Mouse (Mus musculus) G1E (cell line): ENCODE measurements at regions not wholly inside any gene's neighbourhood (a gene's known extent, or its start where the extent isn't known, plus 50 kb on each side); places are given as distances from the start of the nearest gene placed in this dataset.

Source experiments
- ATAC-seq: 2 replicates; pipeline ENCODE4 v1.8.0; 2016; ENCODE audit warnings: mild to moderate bottlenecking; ENCODE audit not compliant: insufficient number of reproducible peaks, poor library complexity, low FRiP score, severe bottlenecking; ENCODE audit errors: extremely low read depth
- DNase-seq: peaks from one replicate; pipeline ENCODE4 v3.0.0; 2012; ENCODE audit warnings: low spot score
- H3K27me3 ChIP-seq: 2 replicates; pipeline ENCODE4 v1.6.1; 2012; ENCODE audit warnings: mild to moderate bottlenecking, low read length, inconsistent platforms; ENCODE audit not compliant: insufficient read depth
- H3K36me3 ChIP-seq: replicated peaks from 2 replicates; pipeline ENCODE3; 2012; ENCODE audit warnings: mild to moderate bottlenecking, inconsistent platforms
- H3K4me1 ChIP-seq: 2 replicates; pipeline ENCODE4 v1.6.1; 2012; ENCODE audit warnings: low read depth, low read length, inconsistent platforms, mixed read lengths; ENCODE audit not compliant: insufficient read depth
- H3K4me3 ChIP-seq: 2 replicates; pipeline ENCODE4 v1.5.1; 2012; ENCODE audit warnings: low read depth, mild to moderate bottlenecking, inconsistent platforms, low read length, moderate library complexity, mixed read lengths
- H3K9me3 ChIP-seq: replicated peaks from 2 replicates; pipeline ENCODE4 v1.6.1; 2012; ENCODE audit warnings: inconsistent platforms
- CTCF ChIP-seq: IDR thresholded peaks from 2 replicates; pipeline ENCODE4 v1.5.1; 2012; ENCODE audit warnings: low read depth, low read length, inconsistent platforms, mixed read lengths
- GATA1 ChIP-seq: IDR thresholded peaks from 2 replicates; pipeline ENCODE4 v1.6.1; 2012; ENCODE audit warnings: borderline replicate concordance, low read length, inconsistent platforms, mixed read lengths
- GATA2 ChIP-seq: IDR thresholded peaks from 2 replicates; pipeline ENCODE4 v1.6.1; 2012; ENCODE audit warnings: low read depth, low read length, inconsistent platforms, borderline replicate concordance
- POLR2AphosphoS5 ChIP-seq: IDR thresholded peaks from 2 replicates; pipeline ENCODE4 v1.6.1; 2012; ENCODE audit warnings: low read depth, low read length, inconsistent platforms; ENCODE audit not compliant: insufficient replicate concordance
- TAL1 ChIP-seq: conservative IDR thresholded peaks from 2 replicates; pipeline ENCODE4 v1.6.1; 2012; ENCODE audit warnings: low read depth, low read length, inconsistent platforms, mixed read lengths

- ATAC-seq, result no peak
- Histone ChIP-seq H3K4me1 (no peaks in the 10 kb centered on the region), H3K4me3 (no peak overlapping the region), H3K9me3 (peaks cover 79% of the 10 kb centered on the region), H3K27me3 (no peaks in the 10 kb centered on the region), H3K36me3 (no peaks in the 10 kb centered on the region)
- DNase-seq, result no peak
- TF ChIP-seq POLR2AphosphoS5 (no peak), CTCF (no peak), GATA1 (no peak), TAL1 (no peak), GATA2 (no peak)
Observed at GRCm38 (mm10) chr6:99822471-99822870, 96.3 kb upstream of the Prok2 start.

GRCm38 (mm10) chr6:99819255-99819929, 93.2 kb upstream of the Prok2 start:
- Histone ChIP-seq H3K36me3 (no peaks in the 10 kb centered on the region), H3K4me3 (no peak overlapping the region), H3K27me3 (no peaks in the 10 kb centered on the region), H3K4me1 (no peaks in the 10 kb centered on the region), H3K9me3 (peaks cover 80% of the 10 kb centered on the region)
- DNase-seq, result no peak
- ATAC-seq, result no peak
- TF ChIP-seq TAL1, result no peak
- TF ChIP-seq POLR2AphosphoS5, result no peak
- no peak for TF ChIP-seq GATA1
- no peak for TF ChIP-seq GATA2
- no peak for TF ChIP-seq CTCF

GRCm38 (mm10) chr6:99818486-99818885, 92.3 kb upstream of the Prok2 start:
- Histone ChIP-seq H3K9me3 (peaks cover 76% of the 10 kb centered on the region), H3K4me3 (no peak overlapping the region), H3K36me3 (no peaks in the 10 kb centered on the region), H3K4me1 (no peaks in the 10 kb centered on the region), H3K27me3 (no peaks in the 10 kb centered on the region)
- DNase-seq (no peak), ATAC-seq (no peak)
- TF ChIP-seq GATA2 (no peak), TAL1 (no peak), GATA1 (no peak), POLR2AphosphoS5 (no peak), CTCF (no peak)

DNA sequence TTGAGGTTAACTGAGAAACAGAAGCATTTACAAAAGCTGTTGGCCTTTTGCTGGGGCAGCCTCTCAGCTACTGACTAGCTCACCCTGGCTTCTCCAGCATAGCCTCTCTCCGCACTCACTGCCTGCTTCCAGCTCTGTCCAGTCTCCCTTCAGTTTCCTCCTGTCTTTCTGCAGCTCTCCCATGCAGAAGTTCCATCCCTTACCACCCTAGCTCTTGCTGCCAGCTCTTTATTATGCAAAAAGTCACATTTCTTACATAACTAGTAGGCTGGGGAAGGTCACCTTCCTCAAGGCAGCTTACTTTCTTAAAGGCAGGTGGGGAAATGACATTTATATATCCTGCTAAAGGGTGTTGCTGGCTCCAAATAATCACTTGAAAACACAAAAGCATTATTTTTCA, 91.1 kb upstream of the Prok2 start:
- DNase-seq (no peak), ATAC-seq (no peak)
- H3K9me3 ChIP-seq, result peaks cover 71% of the 10 kb centered on the region
- no peaks in the 10 kb centered on the region for H3K36me3 ChIP-seq
- TF ChIP-seq CTCF (no peak), GATA2 (no peak), POLR2AphosphoS5 (no peak)
- H3K4me1 ChIP-seq, result no peaks in the 10 kb centered on the region
- no peak overlapping the region for H3K4me3 ChIP-seq
- H3K27me3 ChIP-seq, result no peaks in the 10 kb centered on the region

DNA sequence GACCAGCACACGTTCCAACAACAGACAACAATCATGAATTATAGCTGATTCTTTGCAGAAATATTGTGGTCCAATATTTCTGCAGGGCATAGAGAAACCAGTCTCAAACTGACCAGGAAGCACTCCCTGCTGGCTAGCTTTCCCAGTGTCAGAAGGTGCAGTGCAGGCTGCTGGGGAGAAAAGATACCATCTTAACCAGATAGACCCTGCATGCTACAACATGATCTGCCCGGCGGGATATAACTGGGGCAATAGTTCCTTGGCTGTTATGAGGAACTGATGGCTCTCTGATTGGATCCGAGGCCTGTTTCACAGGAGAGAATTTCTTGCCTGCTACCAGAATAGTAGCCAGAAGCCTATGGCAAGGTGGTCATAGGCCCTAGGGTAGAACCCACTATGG, 86.9 kb upstream of the Prok2 start:
- H3K36me3 ChIP-seq, result no peaks in the 10 kb centered on the region
- no peaks in the 10 kb centered on the region for H3K27me3 ChIP-seq
- no peak overlapping the region for H3K4me3 ChIP-seq
- no peaks in the 10 kb centered on the region for H3K4me1 ChIP-seq
- no peak for TF ChIP-seq CTCF
- no peak for TF ChIP-seq GATA1
- no peak for TF ChIP-seq GATA2
- TF ChIP-seq POLR2AphosphoS5, result no peak
- no peak for TF ChIP-seq TAL1
- H3K9me3 ChIP-seq, result peaks cover 62% of the 10 kb centered on the region
- ATAC-seq, result no peak
- DNase-seq, result no peak

GRCm38 (mm10) chr6:99811842-99812241, 85.7 kb upstream of the Prok2 start:
- no peak for ATAC-seq
- Histone ChIP-seq H3K36me3 (no peaks in the 10 kb centered on the region), H3K9me3 (peaks cover 64% of the 10 kb centered on the region), H3K4me3 (no peak overlapping the region), H3K4me1 (no peaks in the 10 kb centered on the region), H3K27me3 (no peaks in the 10 kb centered on the region)
- DNase-seq, result no peak
- TF ChIP-seq GATA2, result no peak
- TF ChIP-seq CTCF, result no peak
- no peak for TF ChIP-seq GATA1
- TF ChIP-seq TAL1, result no peak
- no peak for TF ChIP-seq POLR2AphosphoS5
